7 mouse cellular contexts compared by ENCODE assay signal in the genomic region with DNA sequence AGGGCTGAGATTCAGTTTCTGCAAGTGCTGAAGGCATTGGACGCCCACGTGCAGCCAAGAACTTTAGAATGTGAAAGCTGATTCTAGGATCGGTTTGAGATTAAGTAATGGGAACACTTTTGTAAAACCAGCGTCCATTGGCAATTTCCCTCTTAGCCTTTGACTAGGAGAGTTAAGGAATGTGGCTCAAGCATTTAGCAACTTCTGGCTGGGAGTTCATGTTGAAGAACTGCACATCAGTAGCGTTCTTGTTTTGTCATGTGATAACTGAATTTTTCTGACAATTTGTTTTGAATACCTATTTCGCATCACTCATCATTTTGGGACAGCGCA. TPM values are rescaled to one million over a fixed set of nuclear protein-coding genes. Genes with fewer than 3 reads are reported as not detected.
DNase-seq lines count a peak whose midpoint lies in the region; ATAC-seq and TF ChIP-seq lines count a peak whose summit lies in the region.

No protein-coding gene starts in this region.

- no peaks in the 10 kb centered on the region for H3K36me3 ChIP-seq in embryonic facial prominence, embryonic 15.5 days
- H3K36me3 ChIP-seq in intestine, postnatal 0 days (ENCODE audit: control insufficient read depth, insufficient read depth) = peaks cover 2% of the 10 kb centered on the region; the same call in 1 of the 2 replicates
- H3K36me3 ChIP-seq in neural tube, embryonic 15.5 days = 0 out of 2 replicates have a peak, but pooled peaks cover 2% of the 10 kb centered on the region

- peak overlapping the region; percentile 53 for H3K4me3 ChIP-seq in lung, adult 2 months (replicated peaks; ENCODE audit: extremely low read depth, low read depth, low read length)
- H3K4me3 ChIP-seq in embryonic facial prominence, embryonic 15.5 days (replicated peaks) = peak overlapping the region; percentile 83
- H3K4me3 ChIP-seq in intestine, postnatal 0 days (ENCODE audit: low read depth, low read length) = peak overlapping the region; percentile 71
- peak overlapping the region; percentile 70 for H3K4me3 ChIP-seq in neural tube, embryonic 15.5 days (replicated peaks)

- peak overlapping the region; percentile 73 for H3K4me2 ChIP-seq in embryonic facial prominence, embryonic 15.5 days (replicated peaks)
- H3K4me2 ChIP-seq in intestine, postnatal 0 days (replicated peaks; ENCODE audit: low read depth) = peak overlapping the region; percentile 81
- H3K4me2 ChIP-seq in neural tube, embryonic 15.5 days = peak overlapping the region; percentile 83

- TF ChIP-seq CTCF in lung, adult 2 months (IDR thresholded peaks at IDR 0.05; ENCODE audit: insufficient read depth, low read length) = no peak
- no peak for TF ChIP-seq CTCF in intestine, postnatal 0 days (IDR thresholded peaks at IDR 0.05; ENCODE audit: low read depth)

- peak overlapping the region; percentile 87 for H3K9ac ChIP-seq in embryonic facial prominence, embryonic 15.5 days
- peak overlapping the region; percentile 72; the same call in 1 of the 2 replicates for H3K9ac ChIP-seq in intestine, postnatal 0 days (ENCODE audit: low read depth, low read length)
- peak overlapping the region; percentile 74 for H3K9ac ChIP-seq in neural tube, embryonic 15.5 days (replicated peaks)

- no peak for ATAC-seq in embryonic facial prominence, embryonic 15.5 days (ENCODE audit: insufficient number of reproducible peaks, low FRiP score, low TSS enrichment, low read depth)
- ATAC-seq in intestine, postnatal 0 days = peak; percentile 7; the same call in 1 of the 2 replicates
- ATAC-seq in neural tube, embryonic 15.5 days (ENCODE audit: low FRiP score) = no peak
- no peak for ATAC-seq in frontal cortex, adult (ENCODE audit: low TSS enrichment)

- no peaks in the 10 kb centered on the region for H3K27me3 ChIP-seq in embryonic facial prominence, embryonic 15.5 days
- H3K27me3 ChIP-seq in intestine, postnatal 0 days (replicated peaks; ENCODE audit: control insufficient read depth, insufficient read depth, low read length) = no peaks in the 10 kb centered on the region
- no peaks in the 10 kb centered on the region for H3K27me3 ChIP-seq in neural tube, embryonic 15.5 days (replicated peaks)

- TF ChIP-seq POLR2A in lung, adult 2 months (IDR thresholded peaks at IDR 0.05; ENCODE audit: borderline replicate concordance, extremely low read depth, low read depth, low read length) = no peak

- WGBS in lung, adult 2 months = 29% methylated on average over 7 of the region's 7 CpGs
- 36% methylated on average over 7 of the region's 7 CpGs for WGBS in embryonic facial prominence, embryonic 15.5 days
- WGBS in intestine, postnatal 0 days = 36% methylated on average over 7 of the region's 7 CpGs
- WGBS in neural tube, embryonic 15.5 days = 37% methylated on average over 7 of the region's 7 CpGs

- H3K9me3 ChIP-seq in embryonic facial prominence, embryonic 15.5 days (replicated peaks) = no peaks in the 10 kb centered on the region
- H3K9me3 ChIP-seq in intestine, postnatal 0 days (ENCODE audit: control insufficient read depth) = no peaks in the 10 kb centered on the region
- H3K9me3 ChIP-seq in neural tube, embryonic 15.5 days (replicated peaks) = no peaks in the 10 kb centered on the region

- H3K4me1 ChIP-seq in lung, adult 2 months (ENCODE audit: control insufficient read depth, insufficient read depth, low read length) = no peaks in the 10 kb centered on the region
- H3K4me1 ChIP-seq in embryonic facial prominence, embryonic 15.5 days = peaks cover 5% of the 10 kb centered on the region; the same call in 1 of the 2 replicates
- H3K4me1 ChIP-seq in intestine, postnatal 0 days (replicated peaks; ENCODE audit: control insufficient read depth, insufficient read depth, low read length) = no peaks in the 10 kb centered on the region
- H3K4me1 ChIP-seq in neural tube, embryonic 15.5 days = peaks cover 11% of the 10 kb centered on the region

- peak overlapping the region; percentile 86 for H3K27ac ChIP-seq in embryonic facial prominence, embryonic 15.5 days (replicated peaks)
- H3K27ac ChIP-seq in intestine, postnatal 0 days (ENCODE audit: low read depth, low read length) = no peak overlapping the region
- H3K27ac ChIP-seq in neural tube, embryonic 15.5 days (replicated peaks) = peak overlapping the region; percentile 84

- no peak for DNase-seq in lung, adult 2 months
- DNase-seq in lung, postnatal 14 days = no peak
- DNase-seq in kidney, adult 18-20 months = no peak

RNA-seq across cellular contexts. Expression of a gene that starts 0.3 kb away (rescaled TPM):
- 10.5 and 16.1 TPM in 2 replicates for polyA plus RNA-seq in lung, adult 2 months (2012; rRNA removed)
- 71.1 and 73.2 TPM in 2 replicates for polyA plus RNA-seq in embryonic facial prominence, embryonic 15.5 days (2015; fragmentation: Nextera tagmentation; extraction: Ambion mirVana)
- 36.6 and 37.2 TPM in 2 replicates for polyA plus RNA-seq in intestine, postnatal 0 days (2015; fragmentation: Nextera tagmentation; extraction: Ambion mirVana)
- 78.4 and 80.5 TPM in 2 replicates for polyA plus RNA-seq in neural tube, embryonic 15.5 days (2015; fragmentation: Nextera tagmentation; extraction: Ambion mirVana)

RNA-seq across cellular contexts. Expression of a gene that starts 49.4 kb away (rescaled TPM):
- 12.8 and 25.2 TPM in 2 replicates for polyA plus RNA-seq in lung, adult 2 months (2012; rRNA removed)
- polyA plus RNA-seq in embryonic facial prominence, embryonic 15.5 days (2015; fragmentation: Nextera tagmentation; extraction: Ambion mirVana) = 108 and 111 TPM in 2 replicates
- polyA plus RNA-seq in intestine, postnatal 0 days (2015; fragmentation: Nextera tagmentation; extraction: Ambion mirVana) = 107 and 110 TPM in 2 replicates
- 214 and 239 TPM in 2 replicates for polyA plus RNA-seq in neural tube, embryonic 15.5 days (2015; fragmentation: Nextera tagmentation; extraction: Ambion mirVana)
